Comparison of ENCODE assay signal across 24 mouse cellular contexts in genomic region chr6:3528198-3528597, GRCm38 (mm10). TPM values are rescaled to one million over a fixed set of nuclear protein-coding genes. Genes with fewer than 3 reads are reported as not detected.
DNase-seq lines count a peak whose midpoint lies in the region; ATAC-seq and TF ChIP-seq lines count a peak whose summit lies in the region.
"Had no signal": no experiment of that assay in that cellular context is flagged by ENCODE, and none has a peak within 500 bp of the region (broad histone marks: within the 10 kb centered on the region; RNA-seq: fewer than 3 reads in every experiment).

No protein-coding gene starts in this region.

- no peaks in the 10 kb centered on the region for H3K9me3 ChIP-seq in liver, embryonic 11.5 days (ENCODE audit: control insufficient read depth, low read length)
- no peaks in the 10 kb centered on the region for H3K9me3 ChIP-seq in liver, postnatal 0 days (ENCODE audit: low read length)
- H3K9me3 ChIP-seq in liver, embryonic 12.5 days (replicated peaks) = no peaks in the 10 kb centered on the region
- H3K9me3 ChIP-seq: G1E had no signal

- 77% methylated on average over 4 of the region's 4 CpGs for WGBS in liver, embryonic 11.5 days
- 74% methylated on average over 4 of the region's 4 CpGs for WGBS in liver, postnatal 0 days (ENCODE audit: insufficient replicate concordance)
- WGBS in liver, embryonic 12.5 days (ENCODE audit: insufficient replicate concordance) = 62% methylated on average over 4 of the region's 4 CpGs

- no peak for DNase-seq in liver, embryonic 11.5 days (ENCODE audit: low spot score)
- no peak for DNase-seq in liver, postnatal 0 days
- no peak for DNase-seq in liver
- DNase-seq in kidney, adult 18-20 months = no peak
- DNase-seq: adrenal gland, adult 2 months; adrenal gland, adult 8-10 months; adrenal gland, postnatal 10 days; adrenal gland, postnatal 14 days; adrenal gland, postnatal 25 days; adrenal gland, postnatal 36 days; B cell, adult 2 months; cerebellum, adult 11 months; cerebellum, adult 11-12 months had no signal

- no peak overlapping the region for H3K4me2 ChIP-seq in liver, embryonic 11.5 days
- no peak overlapping the region for H3K4me2 ChIP-seq in liver, postnatal 0 days (ENCODE audit: low read depth, low read length)
- H3K4me2 ChIP-seq in liver, embryonic 12.5 days = no peak overlapping the region

- no peak overlapping the region for H3K27ac ChIP-seq in liver, embryonic 11.5 days (ENCODE audit: low read depth, low read length)
- no peak overlapping the region for H3K27ac ChIP-seq in liver, postnatal 0 days (ENCODE audit: low read depth)
- H3K27ac ChIP-seq in liver, embryonic 12.5 days = no peak overlapping the region

- no peak overlapping the region for H3K9ac ChIP-seq in liver, embryonic 11.5 days (ENCODE audit: low read depth, low read length)
- H3K9ac ChIP-seq in liver, postnatal 0 days (replicated peaks) = no peak overlapping the region
- no peak overlapping the region for H3K9ac ChIP-seq in liver, embryonic 12.5 days

- no peaks in the 10 kb centered on the region for H3K27me3 ChIP-seq in liver, embryonic 11.5 days (replicated peaks; ENCODE audit: control insufficient read depth, insufficient read depth, low read length)
- no peaks in the 10 kb centered on the region for H3K27me3 ChIP-seq in liver, postnatal 0 days (ENCODE audit: insufficient read depth, low read length)
- H3K27me3 ChIP-seq in liver, embryonic 12.5 days (replicated peaks) = no peaks in the 10 kb centered on the region
- H3K27me3 ChIP-seq: CH12.LX, Patski had no signal

- TF ChIP-seq CTCF in liver, postnatal 0 days (IDR thresholded peaks at IDR 0.05; ENCODE audit: low read depth) = no peak

- peak; percentile 15; the same call in 1 of the 2 replicates for ATAC-seq in liver, embryonic 11.5 days (replicated peaks; ENCODE audit: low FRiP score)
- no peak for ATAC-seq in liver, postnatal 0 days
- peak; percentile 51; the same call in 1 of the 2 replicates for ATAC-seq in liver, embryonic 12.5 days
- ATAC-seq in megakaryocyte progenitor cell, adult 5-6 weeks (replicated peaks; ENCODE audit: poor library complexity) = 0 out of 2 replicates have a peak, but pooled peaks have one; percentile 20
- ATAC-seq in megakaryocyte-erythroid progenitor cell, adult 5-6 weeks (replicated peaks; ENCODE audit: low FRiP score, low TSS enrichment, poor library complexity, severe bottlenecking) = 0 out of 2 replicates have a peak, but pooled peaks have one; percentile 54
- no peak for ATAC-seq in granulocyte monocyte progenitor cell, adult 5-6 weeks (replicated peaks; ENCODE audit: poor library complexity, severe bottlenecking)
- ATAC-seq: activated CD4-positive, CD25-positive, alpha-beta regulatory T cell, adult 4 months; CD4-positive, CD25-positive, alpha-beta regulatory T cell, adult 4 months; Patski had no signal

- no peaks in the 10 kb centered on the region for H3K36me3 ChIP-seq in liver, embryonic 11.5 days (ENCODE audit: control insufficient read depth, insufficient read depth, low read length)
- peaks cover 2% of the 10 kb centered on the region; the same call in 1 of the 2 replicates for H3K36me3 ChIP-seq in liver, postnatal 0 days (replicated peaks; ENCODE audit: insufficient read depth, low read length)
- peaks cover 7% of the 10 kb centered on the region; the same call in 1 of the 2 replicates for H3K36me3 ChIP-seq in liver, embryonic 12.5 days

- no peak overlapping the region for H3K4me3 ChIP-seq in liver, embryonic 11.5 days (ENCODE audit: low read depth, low read length)
- no peak overlapping the region for H3K4me3 ChIP-seq in liver, postnatal 0 days (ENCODE audit: low read depth, low read length)
- H3K4me3 ChIP-seq in liver, embryonic 12.5 days = no peak overlapping the region

- no peak for TF ChIP-seq EP300 in liver, postnatal 0 days (IDR thresholded peaks at IDR 0.05; ENCODE audit: low read depth)

- H3K4me1 ChIP-seq in liver, embryonic 11.5 days (replicated peaks; ENCODE audit: control insufficient read depth, insufficient read depth, low read length) = no peaks in the 10 kb centered on the region
- H3K4me1 ChIP-seq in liver, postnatal 0 days (ENCODE audit: insufficient read depth) = no peaks in the 10 kb centered on the region
- no peaks in the 10 kb centered on the region for H3K4me1 ChIP-seq in liver, embryonic 12.5 days

RNA-seq across cellular contexts. Expression of gene Vps50, which starts 30.0 kb away (rescaled TPM):
- 27.0 and 29.8 TPM in 2 replicates for polyA plus RNA-seq in liver, embryonic 11.5 days (2014; fragmentation: Nextera tagmentation; extraction: Ambion mirVana)
- polyA plus RNA-seq in liver, postnatal 0 days (2015; fragmentation: Nextera tagmentation; extraction: Ambion mirVana) = 5.4 and 6.4 TPM in 2 replicates
- 17.3 and 17.6 TPM in 2 replicates for polyA plus RNA-seq in liver, embryonic 12.5 days (2016; fragmentation: Nextera tagmentation; extraction: Ambion mirVana)
- 33.7 and 35.0 TPM in 2 replicates for total RNA-seq in megakaryocyte progenitor cell, adult 5-6 weeks (2015)
- 36.5 and 58.1 TPM in 2 replicates for total RNA-seq in megakaryocyte progenitor cell, adult 5-6 weeks (2017)
- 28.8 and 30.6 TPM in 2 replicates for total RNA-seq in megakaryocyte-erythroid progenitor cell, adult 5-6 weeks (2014; fragmentation: Nextera tagmentation)
- 51.3 and 65.7 TPM in 2 replicates for total RNA-seq in megakaryocyte-erythroid progenitor cell, adult 5-6 weeks (2017)
- 29.3 and 37.3 TPM in 2 replicates for total RNA-seq in granulocyte monocyte progenitor cell, adult 5-6 weeks (2014; fragmentation: Nextera tagmentation)
- 43.4 and 51.6 TPM in 2 replicates for total RNA-seq in granulocyte monocyte progenitor cell, adult 5-6 weeks (2017)

RNA-seq across cellular contexts. Expression of gene Hepacam2, which starts 30.1 kb away (rescaled TPM):
- polyA plus RNA-seq in liver, embryonic 11.5 days (2014; fragmentation: Nextera tagmentation; extraction: Ambion mirVana) = 0.07 and 0.22 TPM in 2 replicates
- 0.13 and 0.15 TPM in 2 replicates for polyA plus RNA-seq in liver, postnatal 0 days (2015; fragmentation: Nextera tagmentation; extraction: Ambion mirVana)
- 0.05 TPM in 1 of 2 replicates, not detected in the other for polyA plus RNA-seq in liver, embryonic 12.5 days (2016; fragmentation: Nextera tagmentation; extraction: Ambion mirVana)
- 0.15 and 0.46 TPM in 2 replicates for total RNA-seq in megakaryocyte progenitor cell, adult 5-6 weeks (2015)
- total RNA-seq in megakaryocyte progenitor cell, adult 5-6 weeks (2017) = 0.12 TPM in 1 of 2 replicates, not detected in the other
- total RNA-seq in megakaryocyte-erythroid progenitor cell, adult 5-6 weeks (2014; fragmentation: Nextera tagmentation) = not detected in 2 replicates
- total RNA-seq in megakaryocyte-erythroid progenitor cell, adult 5-6 weeks (2017) = 0.33 TPM in 1 of 2 replicates, not detected in the other
- not detected in 2 replicates for total RNA-seq in granulocyte monocyte progenitor cell, adult 5-6 weeks (2014; fragmentation: Nextera tagmentation)
- total RNA-seq in granulocyte monocyte progenitor cell, adult 5-6 weeks (2017) = 0.39 TPM in 1 of 2 replicates, not detected in the other
- total RNA-seq: adrenal gland, postnatal 14 days; MEL had no signal
- polyA plus RNA-seq: C2C12, G1E had no signal

Comparison
In these comparisons a context has a peak if more than half of its experiments do, and no peak if none do; other contexts are left out.
1. ATAC-seq: peak in liver, embryonic 11.5 days (single experiment), liver, embryonic 12.5 days (single experiment), megakaryocyte progenitor cell, adult 5-6 weeks (single experiment) and megakaryocyte-erythroid progenitor cell, adult 5-6 weeks (single experiment); none in liver, postnatal 0 days (single experiment) and granulocyte monocyte progenitor cell, adult 5-6 weeks (single experiment).